Mouse (Mus musculus) c-Kit-negative CD71-positive TER-119-positive erythroid progenitor cells, embryonic 14.5 days (primary cell): ENCODE results near the gene Cacna1b.

Source experiments
- DNase-seq: peaks from one replicate; pipeline ENCODE4 v3.0.0-alpha.2; 2013; ENCODE audit warnings: low read depth, low spot score

Cacna1b gene

GRCm38 (mm10) chr2:24659150-24659775 lies 103.7 kb downstream of the Cacna1b start:
- DNase-seq: no peak

- DNase-seq: no peak
These were observed 114.4 kb downstream of the Cacna1b start for GRCm38 (mm10) chr2:24648503-24648902.

GRCm38 (mm10) chr2:24646452-24647146 lies 116.4 kb downstream of the Cacna1b start:
- DNase-seq: no peak

GRCm38 (mm10) chr2:24642834-24643233 lies 120.1 kb downstream of the Cacna1b start:
- no peak for DNase-seq

GRCm38 (mm10) chr2:24638102-24638954 lies 124.6 kb downstream of the Cacna1b start:
- no peak for DNase-seq

GRCm38 (mm10) chr2:24633645-24634044 lies 129.3 kb downstream of the Cacna1b start:
- DNase-seq: no peak

GRCm38 (mm10) chr2:24617141-24617540 lies 145.8 kb downstream of the Cacna1b start:
- no peak for DNase-seq

- no peak for DNase-seq
These were observed 153.2 kb downstream of the Cacna1b start for GRCm38 (mm10) chr2:24609789-24610188.

GRCm38 (mm10) chr2:24608765-24609138 lies 154.2 kb downstream of the Cacna1b start:
- no peak for DNase-seq

- DNase-seq: no peak
These were observed 154.8 kb downstream of the Cacna1b start for GRCm38 (mm10) chr2:24607905-24608764.

- no peak for DNase-seq
These were observed 156.4 kb downstream of the Cacna1b start for GRCm38 (mm10) chr2:24606531-24606930.

- no peak for DNase-seq
These were observed 157.9 kb downstream of the Cacna1b start for GRCm38 (mm10) chr2:24605096-24605495.

GRCm38 (mm10) chr2:24589426-24589825 lies 173.5 kb downstream of the Cacna1b start:
- DNase-seq: no peak

- DNase-seq: no peak
These were observed 175.0 kb downstream of the Cacna1b start for GRCm38 (mm10) chr2:24587999-24588398.

GRCm38 (mm10) chr2:24574616-24575015 lies 188.3 kb downstream of the Cacna1b start:
- DNase-seq: no peak

- DNase-seq: no peak
These were observed 192.0 kb downstream of the Cacna1b start for GRCm38 (mm10) chr2:24570917-24571316.

- no peak for DNase-seq
These were observed 194.4 kb downstream of the Cacna1b start for GRCm38 (mm10) chr2:24568555-24568954.

GRCm38 (mm10) chr2:24562547-24563290 lies 200.2 kb downstream of the Cacna1b start:
- no peak for DNase-seq

- DNase-seq: no peak
These were observed 201.0 kb downstream of the Cacna1b start for GRCm38 (mm10) chr2:24561946-24562345.

GRCm38 (mm10) chr2:24560201-24560600 lies 202.8 kb downstream of the Cacna1b start:
- no peak for DNase-seq

- DNase-seq: no peak
These were observed 206.6 kb downstream of the Cacna1b start for GRCm38 (mm10) chr2:24556347-24556746.
